Mouse (Mus musculus): ENCODE measurements around the gene Dct.
A peak's percentile ranks its signal among the peaks of the same experiment; 100 is the strongest.

The Dct gene

GRCm38 (mm10) chr14:118051975-118052630, at the start of gene Dct:
Dct (minus strand) TSS chr14:118052244.
- no peak for DNase-seq (ENCODE audit: low read depth)

GRCm38 (mm10) chr14:118101227-118101990, 49.4 kb upstream of the Dct start:
- DNase-seq (ENCODE audit: low read depth) = no peak

GRCm38 (mm10) chr14:118098265-118098664, 46.2 kb upstream of the Dct start:
- DNase-seq (ENCODE audit: low read depth) = no peak

GRCm38 (mm10) chr14:118089806-118090392, 37.9 kb upstream of the Dct start:
- DNase-seq (ENCODE audit: low read depth) = peak; percentile 38

- DNase-seq (ENCODE audit: low read depth) = peak; percentile 93
Measured at GRCm38 (mm10) chr14:118089215-118089805, 37.3 kb upstream of the Dct start.

GRCm38 (mm10) chr14:118088437-118089207, 36.6 kb upstream of the Dct start:
- DNase-seq (ENCODE audit: low read depth) = peak; percentile 30

- no peak for DNase-seq (ENCODE audit: low read depth)
Measured at GRCm38 (mm10) chr14:118086271-118087035, 34.4 kb upstream of the Dct start.

GRCm38 (mm10) chr14:118083851-118084250, 31.8 kb upstream of the Dct start:
- no peak for DNase-seq (ENCODE audit: low read depth)

GRCm38 (mm10) chr14:118080606-118081005, 28.6 kb upstream of the Dct start:
- DNase-seq (ENCODE audit: low read depth) = no peak

GRCm38 (mm10) chr14:118070100-118070499, 18.1 kb upstream of the Dct start:
- DNase-seq (ENCODE audit: low read depth) = no peak

- DNase-seq (ENCODE audit: low read depth) = no peak
Measured at GRCm38 (mm10) chr14:118069439-118070079, 17.5 kb upstream of the Dct start.

GRCm38 (mm10) chr14:118061766-118062432, 9.9 kb upstream of the Dct start:
- DNase-seq (ENCODE audit: low read depth) = no peak

GRCm38 (mm10) chr14:118058581-118058886, 6.5 kb upstream of the Dct start:
- no peak for DNase-seq (ENCODE audit: low read depth)

GRCm38 (mm10) chr14:118057696-118058580, 5.9 kb upstream of the Dct start:
- DNase-seq (ENCODE audit: low read depth) = no peak

- no peak for DNase-seq (ENCODE audit: low read depth)
Measured at GRCm38 (mm10) chr14:118052770-118053169, 726 bp upstream of the Dct start.

GRCm38 (mm10) chr14:118051396-118051795, 648 bp downstream of the Dct start:
- DNase-seq (ENCODE audit: low read depth) = no peak

GRCm38 (mm10) chr14:118050990-118051389, 1.1 kb downstream of the Dct start:
- DNase-seq (ENCODE audit: low read depth) = no peak

GRCm38 (mm10) chr14:118050431-118050830, 1.6 kb downstream of the Dct start:
- no peak for DNase-seq (ENCODE audit: low read depth)

GRCm38 (mm10) chr14:118049648-118050238, 2.3 kb downstream of the Dct start:
- no peak for DNase-seq (ENCODE audit: low read depth)
